Mouse (Mus musculus) kidney, adult 9 months (tissue): Measurements from ENCODE around the gene Pde4b.
A peak's percentile ranks its signal among the peaks of the same experiment; 100 is the strongest.

ENCODE experiments used
- DNase-seq: peaks from one replicate; pipeline ENCODE4 v3.0.0; 2022

The Pde4b gene

GRCm38 (mm10) chr4:102557508-102558220, 470.3 kb downstream of the Pde4b start:
- no peak for DNase-seq

- no peak for DNase-seq
Measured at GRCm38 (mm10) chr4:102558328-102558727, 471.0 kb downstream of the Pde4b start.

GRCm38 (mm10) chr4:102560676-102561280, 473.4 kb downstream of the Pde4b start:
- DNase-seq = no peak

- no peak for DNase-seq
Measured at GRCm38 (mm10) chr4:102563273-102563855, 476.0 kb downstream of the Pde4b start.

GRCm38 (mm10) chr4:102564286-102564685, 476.9 kb downstream of the Pde4b start:
- DNase-seq = no peak

- no peak for DNase-seq
Measured at GRCm38 (mm10) chr4:102566421-102566820, 479.1 kb downstream of the Pde4b start.

GRCm38 (mm10) chr4:102567111-102567510, 479.8 kb downstream of the Pde4b start:
- no peak for DNase-seq

- DNase-seq = no peak
Measured at GRCm38 (mm10) chr4:102567676-102568254, 480.4 kb downstream of the Pde4b start.

- DNase-seq = peak; percentile 75
Measured at GRCm38 (mm10) chr4:102568591-102568990, 481.2 kb downstream of the Pde4b start.

GRCm38 (mm10) chr4:102569101-102569583, 481.8 kb downstream of the Pde4b start:
- DNase-seq = no peak

- DNase-seq = peak; percentile 71
Measured at GRCm38 (mm10) chr4:102569950-102570765, 482.8 kb downstream of the Pde4b start.

GRCm38 (mm10) chr4:102570766-102571411, 483.5 kb downstream of the Pde4b start:
- peak; percentile 62 for DNase-seq

- DNase-seq = no peak
Measured at GRCm38 (mm10) chr4:102572031-102572430, 484.7 kb downstream of the Pde4b start.

GRCm38 (mm10) chr4:102572591-102572990, 485.2 kb downstream of the Pde4b start:
- DNase-seq = no peak

GRCm38 (mm10) chr4:102573361-102573781, 486.0 kb downstream of the Pde4b start:
- no peak for DNase-seq

GRCm38 (mm10) chr4:102574226-102574625, 486.9 kb downstream of the Pde4b start:
- DNase-seq = peak; percentile 53

GRCm38 (mm10) chr4:102574666-102575254, 487.4 kb downstream of the Pde4b start:
- no peak for DNase-seq

- no peak for DNase-seq
Measured at GRCm38 (mm10) chr4:102576109-102576508, 488.8 kb downstream of the Pde4b start.

- DNase-seq = no peak
Measured at GRCm38 (mm10) chr4:102577636-102578035, 490.3 kb downstream of the Pde4b start.

- no peak for DNase-seq
Measured at GRCm38 (mm10) chr4:102579051-102579450, 491.7 kb downstream of the Pde4b start.

- no peak for DNase-seq
Measured at GRCm38 (mm10) chr4:102579746-102580145, 492.4 kb downstream of the Pde4b start.
